Mouse (Mus musculus) olfactory bulb, adult 2 months (tissue): ENCODE measurements around the gene Ndufs7.

Experiments
- CTCF ChIP-seq: fragments of 200-500 bp; IDR thresholded peaks from 2 replicates; pipeline ENCODE4 v1.5.1; 2012; ENCODE audit warnings: low read depth, mild to moderate bottlenecking, low read length, moderate library complexity; ENCODE audit not compliant: insufficient read depth
- POLR2A ChIP-seq: fragments of 200-500 bp; IDR thresholded peaks from 2 replicates; pipeline ENCODE4 v1.6.1; 2012; ENCODE audit warnings: mild to moderate bottlenecking, low read depth, low read length, moderate library complexity; ENCODE audit not compliant: insufficient read depth

GRCm38 (mm10) chr10:80301256-80302081 is 52.5 kb downstream of the Ndufs7 start:
- TF ChIP-seq CTCF, result no peak
- TF ChIP-seq POLR2A, result no peak
